Mouse (Mus musculus) myocyte (in vitro differentiated cells): ENCODE measurements around the gene Tmem168. TPM values are rescaled to one million over a fixed set of nuclear protein-coding genes. Genes with fewer than 3 reads are reported as not detected.

Experiments
- H3K27me3 ChIP-seq: one replicate; pipeline ENCODE4 v1.6.1; 2011; ENCODE audit not compliant: control insufficient read depth, insufficient read depth, insufficient read length
- H3K36me3 ChIP-seq: one replicate; pipeline ENCODE4 v1.6.1; 2011; ENCODE audit not compliant: control insufficient read depth, insufficient read depth
- H3K4me2 ChIP-seq: one replicate; pipeline ENCODE4 v1.6.1; 2011; ENCODE audit warnings: low read depth, control low read depth
- H3K4me3 ChIP-seq: one replicate; pipeline ENCODE4 v1.5.1; 2011; ENCODE audit warnings: mild to moderate bottlenecking, control low read depth, moderate library complexity
- H3K79me2 ChIP-seq: one replicate; pipeline ENCODE4 v1.6.1; 2011; ENCODE audit not compliant: control insufficient read depth, insufficient read depth
- H3ac ChIP-seq: one replicate; pipeline ENCODE4 v1.6.1; 2011; ENCODE audit not compliant: control insufficient read depth, insufficient read length
- CEBPB ChIP-seq: IDR thresholded peaks from 2 replicates; pipeline ENCODE4 v1.6.1; 2011; ENCODE audit warnings: mild to moderate bottlenecking, moderate library complexity; ENCODE audit not compliant: poor library complexity, insufficient read depth, severe bottlenecking
- E2F4 ChIP-seq: IDR thresholded peaks from one replicate; pipeline ENCODE4 v1.6.1; 2011; ENCODE audit warnings: mild to moderate bottlenecking, control low read depth, moderate library complexity; ENCODE audit not compliant: insufficient read depth
- MAX ChIP-seq: IDR thresholded peaks from one replicate; pipeline ENCODE4 v1.6.1; 2011; ENCODE audit warnings: low read depth, mild to moderate bottlenecking, control low read depth
- MYOD1 ChIP-seq, 3 experiments: IDR thresholded peaks; one replicate each; pipeline ENCODE4 v1.6.1; 2011; ENCODE audit warnings: control low read depth in 2 of 3, low read depth in 2 of 3, mild to moderate bottlenecking in 2 of 3, moderate library complexity in 1 of 3; ENCODE audit not compliant: insufficient read length in 2 of 3, control insufficient read depth in 1 of 3
- MYOG ChIP-seq, 3 experiments: IDR thresholded peaks; one replicate each; pipeline ENCODE4 v1.6.1; 2011; ENCODE audit warnings: control low read depth in 2 of 3, low read depth in 2 of 3, mild to moderate bottlenecking in 2 of 3; ENCODE audit not compliant: insufficient read length in 2 of 3, control insufficient read depth in 1 of 3, insufficient read depth in 1 of 3
- POLR2A ChIP-seq: IDR thresholded peaks from one replicate; pipeline ENCODE4 v1.6.1; 2011; ENCODE audit warnings: low read depth, mild to moderate bottlenecking, control low read depth, moderate library complexity; ENCODE audit not compliant: insufficient read length
- POLR2AphosphoS2 ChIP-seq: IDR thresholded peaks from one replicate; pipeline ENCODE4 v1.6.1; 2011; ENCODE audit warnings: low read depth, control low read depth; ENCODE audit not compliant: insufficient read length
- REST ChIP-seq: IDR thresholded peaks from one replicate; pipeline ENCODE4 v1.6.1; 2011; ENCODE audit warnings: mild to moderate bottlenecking, control low read depth, moderate library complexity; ENCODE audit not compliant: insufficient read depth, insufficient read length
- SRF ChIP-seq: IDR thresholded peaks from one replicate; pipeline ENCODE4 v1.6.1; 2011; ENCODE audit warnings: low read depth; ENCODE audit not compliant: control insufficient read depth, insufficient read length
- TCF12 ChIP-seq: IDR thresholded peaks from one replicate; pipeline ENCODE4 v1.6.1; 2011; ENCODE audit warnings: mild to moderate bottlenecking, control low read depth; ENCODE audit not compliant: poor library complexity, insufficient read depth, severe bottlenecking
- TCF3 ChIP-seq: IDR thresholded peaks from one replicate; pipeline ENCODE4 v1.6.1; 2011; ENCODE audit warnings: low read depth, control low read depth; ENCODE audit not compliant: insufficient read length
- USF1 ChIP-seq: IDR thresholded peaks from one replicate; pipeline ENCODE4 v1.6.1; 2011; ENCODE audit warnings: low read depth, mild to moderate bottlenecking, control low read depth, moderate library complexity
- polyA plus RNA-seq: library from polyadenylated mRNA; unstranded; fragments of >200 nt; fragmentation: generic; extraction: Trizol; gene quantifications from one replicate; pipeline ENCODE4 v1.2.1, GENCODE M21; 2012; ENCODE audit warnings: missing spikeins

Tmem168 gene
- polyA plus RNA-seq, 1 experiment = 9.8 TPM

DNA sequence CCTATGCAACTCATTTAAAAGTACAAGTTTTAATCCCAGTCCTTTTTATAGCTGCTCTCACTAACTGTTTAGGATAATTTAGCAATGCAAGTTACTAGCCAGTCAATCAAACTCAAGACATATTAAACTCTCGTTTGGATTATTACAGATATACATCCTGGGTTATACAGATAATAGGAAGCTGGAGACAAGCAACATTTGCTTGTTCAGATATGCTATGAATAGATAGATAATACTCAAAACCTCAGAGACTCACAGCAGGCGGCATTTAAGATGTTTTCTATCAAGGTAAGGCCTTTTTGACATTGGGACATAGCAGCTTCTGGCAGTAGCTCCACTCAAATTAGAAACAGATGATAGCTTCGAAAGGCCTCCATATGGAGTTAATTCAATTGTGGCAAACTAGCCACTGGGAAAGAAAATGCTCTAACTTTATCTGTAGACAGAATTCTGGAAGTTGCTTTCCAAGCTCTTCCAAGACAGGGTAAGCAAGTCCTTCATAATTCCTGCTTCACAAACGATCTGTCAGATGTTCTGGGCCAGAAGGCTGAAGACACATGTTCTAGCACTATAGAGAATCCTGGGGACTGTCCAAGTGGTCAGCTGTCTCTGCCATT lies 15.1 kb downstream of the Tmem168 start:
- TF ChIP-seq SRF = no peak
- no peak for TF ChIP-seq REST
- TF ChIP-seq USF1 = no peak
- H3K27me3 ChIP-seq = no peaks in the 10 kb centered on the region
- peaks cover 45% of the 10 kb centered on the region for H3K36me3 ChIP-seq
- H3K4me2 ChIP-seq = no peak overlapping the region
- peaks cover 36% of the 10 kb centered on the region for H3K79me2 ChIP-seq
- no peak overlapping the region for H3K4me3 ChIP-seq
- no peak overlapping the region for H3ac ChIP-seq

DNA sequence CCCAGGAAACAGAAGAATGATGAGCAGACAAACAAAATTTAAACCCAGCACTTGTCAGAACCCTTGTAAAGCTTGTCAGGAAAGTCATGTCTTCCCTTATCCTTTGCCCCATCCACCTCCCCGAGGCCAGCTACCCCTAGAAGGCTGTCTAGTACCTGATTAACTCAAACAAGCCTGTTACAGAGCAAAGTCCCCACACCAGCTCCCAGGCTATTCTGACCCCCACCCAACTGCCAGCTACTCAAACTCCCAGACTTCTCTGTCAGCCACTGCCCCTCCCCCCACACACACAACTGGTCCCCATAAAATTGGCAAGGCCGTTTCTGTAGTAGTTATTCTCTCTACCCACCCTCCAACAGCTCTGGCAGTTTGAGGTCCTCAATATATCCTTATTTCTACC lies 21.3 kb downstream of the Tmem168 start:
- no peak overlapping the region for H3K4me2 ChIP-seq
- H3K4me3 ChIP-seq = no peak overlapping the region
- peaks cover 8% of the 10 kb centered on the region for H3K79me2 ChIP-seq
- no peak for TF ChIP-seq CEBPB
- no peak for TF ChIP-seq TCF12
- no peak for TF ChIP-seq POLR2A
- TF ChIP-seq MYOD1 (IDR thresholded peaks at IDR 0.05; ENCODE audit: control insufficient read depth in 1 of 3, insufficient read length in 2 of 3, low read depth in 2 of 3) = no peak
- TF ChIP-seq MAX = no peak
- no peak overlapping the region for H3ac ChIP-seq
- no peaks in the 10 kb centered on the region for H3K27me3 ChIP-seq
- H3K36me3 ChIP-seq = peaks cover 23% of the 10 kb centered on the region

DNA sequence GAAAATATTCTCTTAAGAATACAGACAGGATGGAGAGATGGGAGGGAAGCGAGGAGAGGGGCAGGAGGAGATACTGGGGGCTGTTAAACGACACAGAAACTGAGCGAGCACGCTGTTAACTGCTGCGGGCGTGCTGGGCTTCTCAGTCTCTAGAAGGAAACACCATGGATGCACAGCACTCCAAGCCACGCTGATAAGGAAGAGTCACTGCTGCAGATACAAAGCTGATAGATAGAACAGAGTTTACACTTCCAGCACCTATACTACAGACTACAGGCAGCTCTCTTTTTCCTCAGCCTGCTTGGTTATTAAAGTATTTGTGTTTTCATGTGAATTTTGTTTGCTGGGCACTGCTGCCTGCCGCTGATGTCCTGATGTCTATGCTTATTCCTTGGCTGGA lies 21.7 kb downstream of the Tmem168 start:
- H3K36me3 ChIP-seq = peaks cover 23% of the 10 kb centered on the region
- no peak overlapping the region for H3K4me3 ChIP-seq
- TF ChIP-seq POLR2AphosphoS2 (no peak), TCF12 (no peak), CEBPB (no peak), MYOG (IDR thresholded peaks at IDR 0.05; ENCODE audit: control insufficient read depth in 1 of 3, insufficient read depth in 1 of 3, insufficient read length in 2 of 3, low read depth in 2 of 3) (no peak), POLR2A (no peak)
- H3K4me2 ChIP-seq = no peak overlapping the region
- no peak overlapping the region for H3ac ChIP-seq
- H3K27me3 ChIP-seq = no peaks in the 10 kb centered on the region
- H3K79me2 ChIP-seq = peaks cover 8% of the 10 kb centered on the region

DNA sequence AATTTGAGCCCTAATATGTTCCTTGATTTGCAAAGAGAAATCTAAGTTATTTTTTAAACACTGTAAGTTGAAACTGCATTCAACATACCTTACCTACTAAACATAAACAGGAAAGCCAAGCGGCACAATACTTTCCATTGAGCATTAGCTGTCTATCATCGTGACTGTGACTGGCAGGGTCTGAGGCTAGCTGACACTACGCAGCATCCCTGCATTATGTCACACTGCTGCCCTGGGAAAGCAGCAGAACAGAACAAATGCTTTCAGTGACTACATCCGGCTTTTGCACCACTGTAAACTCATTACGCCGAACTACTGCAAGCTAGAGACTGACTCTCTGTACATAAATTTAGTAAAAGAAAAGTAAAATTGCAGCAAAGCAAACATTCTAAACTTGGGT lies 23.1 kb downstream of the Tmem168 start:
- H3K4me2 ChIP-seq = no peak overlapping the region
- no peaks in the 10 kb centered on the region for H3K27me3 ChIP-seq
- H3K36me3 ChIP-seq = peaks cover 13% of the 10 kb centered on the region

DNA sequence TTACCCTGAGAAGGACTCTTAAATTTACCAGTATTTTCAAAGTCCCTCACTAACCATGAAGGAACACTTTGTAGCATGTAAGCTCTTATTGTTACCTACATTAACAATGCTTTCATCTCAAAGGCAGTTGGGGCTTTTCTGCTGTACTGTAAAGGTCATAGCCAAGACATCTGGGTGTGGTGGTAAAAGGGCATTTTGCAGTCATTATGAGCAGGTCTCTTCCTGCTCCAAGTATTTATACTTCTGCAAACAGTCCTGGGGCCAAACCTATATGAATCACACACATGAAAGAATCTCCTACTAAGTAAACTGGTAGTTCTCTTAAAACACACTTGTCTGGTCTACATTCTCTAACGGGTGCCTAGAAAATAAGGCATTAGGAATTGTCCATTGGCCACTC lies 25.8 kb downstream of the Tmem168 start:
- H3K4me3 ChIP-seq = no peak overlapping the region
- no peaks in the 10 kb centered on the region for H3K27me3 ChIP-seq
- no peaks in the 10 kb centered on the region for H3K79me2 ChIP-seq
- H3K4me2 ChIP-seq = no peak overlapping the region
- TF ChIP-seq REST (no peak), POLR2AphosphoS2 (no peak), POLR2A (no peak), MYOD1 (IDR thresholded peaks at IDR 0.05; ENCODE audit: control insufficient read depth in 1 of 3, insufficient read length in 2 of 3, low read depth in 2 of 3) (no peak), CEBPB (no peak), USF1 (no peak), SRF (no peak), TCF12 (no peak), MAX (no peak), E2F4 (no peak), TCF3 (no peak), MYOG (IDR thresholded peaks at IDR 0.05; ENCODE audit: control insufficient read depth in 1 of 3, insufficient read depth in 1 of 3, insufficient read length in 2 of 3, low read depth in 2 of 3) (no peak)
- H3K36me3 ChIP-seq = peaks cover 27% of the 10 kb centered on the region
- no peak overlapping the region for H3ac ChIP-seq

More for the DNA sequence above, 23.1 kb downstream of the Tmem168 start:
- TF ChIP-seq MYOG (IDR thresholded peaks at IDR 0.05; ENCODE audit: control insufficient read depth in 1 of 3, insufficient read depth in 1 of 3, insufficient read length in 2 of 3, low read depth in 2 of 3) (no peak), POLR2AphosphoS2 (no peak), TCF12 (no peak), CEBPB (no peak), REST (no peak), POLR2A (no peak), E2F4 (no peak), USF1 (no peak)
- Histone ChIP-seq H3K4me3 (no peak overlapping the region), H3K79me2 (peaks cover 2% of the 10 kb centered on the region), H3ac (no peak overlapping the region)

DNA sequence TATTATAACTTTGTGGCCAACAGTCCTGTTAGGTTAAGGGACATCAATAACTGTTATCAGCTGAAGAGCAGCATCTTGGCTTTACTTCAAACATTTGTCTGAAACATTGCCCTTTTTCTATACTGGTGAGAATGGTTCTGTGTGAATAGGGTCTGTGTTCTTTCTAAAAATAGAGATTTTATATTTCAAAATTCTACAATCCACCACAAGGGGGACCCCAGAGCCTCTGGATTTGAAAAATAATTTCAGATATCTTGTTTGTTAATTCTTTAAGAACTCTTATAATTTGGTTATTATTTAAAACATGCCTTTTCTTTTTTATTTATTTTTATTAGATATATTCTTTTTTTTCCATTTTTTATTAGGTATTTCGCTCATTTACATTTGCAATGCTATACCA lies 42.2 kb downstream of the Tmem168 start:
- Histone ChIP-seq H3ac (no peak overlapping the region), H3K4me2 (no peak overlapping the region), H3K27me3 (no peaks in the 10 kb centered on the region), H3K36me3 (no peaks in the 10 kb centered on the region), H3K79me2 (no peaks in the 10 kb centered on the region), H3K4me3 (no peak overlapping the region)
- TF ChIP-seq E2F4 = no peak
- no peak for TF ChIP-seq USF1
- no peak for TF ChIP-seq MYOD1 (IDR thresholded peaks at IDR 0.05; ENCODE audit: control insufficient read depth in 1 of 3, insufficient read length in 2 of 3, low read depth in 2 of 3)
- no peak for TF ChIP-seq MYOG (IDR thresholded peaks at IDR 0.05; ENCODE audit: control insufficient read depth in 1 of 3, insufficient read depth in 1 of 3, insufficient read length in 2 of 3, low read depth in 2 of 3)
- no peak for TF ChIP-seq TCF12
- no peak for TF ChIP-seq CEBPB
- no peak for TF ChIP-seq MAX
- no peak for TF ChIP-seq POLR2A
- no peak for TF ChIP-seq SRF
- no peak for TF ChIP-seq TCF3
- no peak for TF ChIP-seq REST
- no peak for TF ChIP-seq POLR2AphosphoS2
